Mouse (Mus musculus): ENCODE measurements around the gene Rpl4. TPM values are rescaled to one million over a fixed set of nuclear protein-coding genes. Genes with fewer than 3 reads are reported as not detected.
"Not testable (repeated sequence)": the region's sequence is repeated elsewhere in the genome, so short reads cannot be mapped to it uniquely, and the experiment has no call there.

The Rpl4 gene
- total RNA-seq (2021), result 100 to 1,000 TPM; 612 to 638 TPM
- long read RNA-seq, transcript Rpl4-202 (4 exons, 596 nt), result minor isoform, 5 of 587 reads
- long read RNA-seq, transcript Rpl4-201 (10 exons, 1,538 nt), result major isoform, 508 of 587 reads
- long read RNA-seq, partial matches to known transcripts, result 62 of 587 reads
- long read RNA-seq, other reads (novel, unspliced or antisense), result 12 of 587 reads

- peak; percentile 85 to 87 for DNase-seq (ENCODE audit: low spot score in 2 of 2)
Observed at GRCm38 (mm10) chr9:64172816-64173665, at the start of gene Rpl4, which contains the start of gene Zwilch. TSS of gene Rpl4 (plus strand) at chr9:64173375. TSS of gene Zwilch (minus strand) at chr9:64173104.

- not testable (repeated sequence) for DNase-seq (ENCODE audit: low spot score in 2 of 2)
Observed at GRCm38 (mm10) chr9:64124846-64125245, 48.3 kb upstream of the Rpl4 start.

DNA sequence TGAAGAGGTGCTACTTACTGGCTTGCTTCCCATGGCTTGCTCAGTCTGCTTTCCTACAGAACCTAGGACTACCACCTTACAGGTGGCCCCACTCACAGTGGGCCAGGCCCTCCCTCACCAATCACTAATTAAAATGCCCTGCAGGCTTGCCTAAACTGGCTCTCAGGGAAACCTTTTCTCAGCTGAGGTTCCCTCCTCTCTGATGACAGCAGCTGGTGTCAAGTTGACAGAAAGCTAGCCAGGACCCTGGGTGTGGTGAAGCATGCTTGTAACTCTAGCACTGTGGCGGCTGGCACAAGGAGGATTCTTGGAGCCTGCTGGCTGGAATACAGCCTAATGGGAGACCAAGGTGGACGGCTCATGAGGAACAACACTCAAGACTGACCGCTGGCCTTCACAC is 47.9 kb upstream of the Rpl4 start:
- no peak for DNase-seq (ENCODE audit: low spot score in 2 of 2)

- no peak for DNase-seq (ENCODE audit: low spot score in 2 of 2)
Observed at GRCm38 (mm10) chr9:64126121-64126520, 47.1 kb upstream of the Rpl4 start.

DNA sequence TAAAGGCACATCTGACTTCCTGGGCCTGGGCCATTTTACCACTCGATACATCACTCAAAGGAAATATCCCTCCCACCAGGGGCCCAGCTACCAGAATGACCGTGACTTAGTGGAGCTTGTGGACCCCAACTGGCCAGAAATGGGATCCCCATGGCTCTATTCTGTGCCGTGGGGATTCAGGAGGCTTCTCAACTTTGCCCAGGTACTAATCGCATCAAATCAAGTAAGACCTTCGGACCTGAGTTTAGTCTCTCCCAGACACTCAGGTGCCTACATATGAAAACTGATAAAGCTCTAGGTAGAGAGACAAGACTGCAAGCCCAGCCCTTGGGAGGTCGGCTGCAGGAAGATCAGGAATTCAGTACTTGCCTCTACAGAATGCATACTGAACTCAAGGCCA is 41.6 kb upstream of the Rpl4 start:
- DNase-seq (ENCODE audit: low spot score in 2 of 2), result no peak

DNA sequence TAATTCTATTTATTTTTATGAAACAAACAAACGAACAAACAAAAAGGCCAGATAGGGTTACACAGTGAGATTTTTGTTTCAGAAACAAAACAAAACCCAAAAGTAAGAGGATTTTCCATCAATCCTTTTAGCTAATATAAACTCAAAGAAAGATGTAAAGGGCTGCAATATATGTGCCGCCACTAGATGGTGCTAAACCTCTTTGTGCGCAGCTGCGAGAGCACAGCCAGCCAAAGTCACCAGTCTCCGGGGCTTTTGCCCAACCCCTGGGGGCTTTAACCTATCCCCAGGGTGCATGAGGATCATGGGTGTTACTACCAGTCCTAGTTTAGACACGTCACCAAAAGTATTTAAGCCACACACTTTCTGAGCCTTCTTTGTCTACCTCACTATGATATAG is 34.3 kb upstream of the Rpl4 start:
- peak; percentile 60 to 66 for DNase-seq (ENCODE audit: low spot score in 2 of 2)

GRCm38 (mm10) chr9:64139879-64140278 is 33.3 kb upstream of the Rpl4 start:
- no peak for DNase-seq (ENCODE audit: low spot score in 2 of 2)

DNA sequence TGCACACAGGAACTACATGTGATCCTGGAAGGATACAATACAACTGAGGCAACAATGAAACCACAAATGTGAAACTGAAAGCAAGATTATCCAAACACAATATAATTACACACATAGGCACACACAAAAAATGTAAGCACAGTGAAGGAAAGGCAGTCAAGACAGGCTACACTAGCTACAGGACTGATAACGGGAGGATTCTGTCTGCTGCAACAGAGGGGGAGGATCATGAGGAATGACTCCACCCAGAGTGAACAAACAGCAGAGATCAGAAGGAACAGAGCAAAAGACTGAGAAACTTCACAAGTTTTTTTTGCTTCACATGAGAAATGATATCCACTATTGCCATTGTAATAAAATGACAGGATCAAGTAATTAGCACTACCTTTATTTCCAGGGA is 16.5 kb upstream of the Rpl4 start:
- no peak for DNase-seq (ENCODE audit: low spot score in 2 of 2)

GRCm38 (mm10) chr9:64160471-64160870 is 12.7 kb upstream of the Rpl4 start:
- DNase-seq (ENCODE audit: low spot score in 2 of 2), result no peak

- DNase-seq (ENCODE audit: low spot score in 2 of 2), result not testable (repeated sequence)
Observed at GRCm38 (mm10) chr9:64169967-64170366, 3.2 kb upstream of the Rpl4 start.

GRCm38 (mm10) chr9:64172145-64172815 is 895 bp upstream of the Rpl4 start:
- DNase-seq (ENCODE audit: low spot score in 2 of 2), result no peak

DNA sequence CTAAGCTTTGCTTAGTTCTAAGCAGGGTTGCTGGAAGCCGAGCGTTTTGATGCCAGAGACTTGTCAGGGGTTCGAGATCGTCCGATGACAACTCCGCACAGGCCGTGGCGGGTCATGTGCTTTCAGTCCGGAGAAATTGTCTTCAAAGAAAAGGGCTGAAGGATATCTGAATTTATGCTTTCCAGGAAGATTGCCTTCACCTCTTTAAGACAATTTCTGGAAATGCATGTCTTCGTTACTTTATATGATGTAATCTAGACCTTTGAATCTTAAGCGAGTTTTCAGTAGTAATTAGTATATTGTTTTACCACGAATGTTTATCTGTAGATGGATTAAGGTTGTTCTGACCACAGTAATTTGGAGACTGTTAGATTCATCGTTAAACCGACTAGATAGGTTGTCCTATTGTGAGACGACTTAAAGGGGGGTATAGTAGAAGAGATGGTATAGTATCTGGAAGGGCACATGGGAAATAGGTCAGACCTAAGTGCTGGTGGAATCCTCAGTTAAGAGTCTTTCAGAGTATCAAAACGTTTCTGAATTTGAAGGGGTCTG is 568 bp downstream of the Rpl4 start:
- no peak for DNase-seq (ENCODE audit: low spot score in 2 of 2)

GRCm38 (mm10) chr9:64174341-64174740 is 1.2 kb downstream of the Rpl4 start:
- DNase-seq (ENCODE audit: low spot score in 2 of 2), result no peak

DNA sequence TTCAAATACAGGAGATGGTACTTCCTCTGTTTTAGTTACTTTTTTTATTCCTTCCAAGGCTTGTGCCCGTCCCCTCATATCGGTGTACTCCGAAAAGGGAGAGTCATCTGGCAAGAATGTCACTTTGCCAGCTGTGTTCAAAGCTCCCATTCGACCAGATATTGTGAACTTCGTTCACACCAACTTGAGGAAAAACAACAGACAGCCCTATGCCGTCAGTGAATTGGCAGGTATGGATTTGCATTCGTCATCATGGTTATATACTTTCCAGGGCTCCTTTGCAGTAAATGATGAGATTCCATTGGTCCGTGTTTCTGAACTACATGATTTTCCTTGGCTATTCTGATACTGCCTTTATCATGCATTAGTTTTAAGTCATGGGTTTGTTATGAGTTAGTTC is 1.6 kb downstream of the Rpl4 start:
- DNase-seq (ENCODE audit: low spot score in 2 of 2), result no peak

DNA sequence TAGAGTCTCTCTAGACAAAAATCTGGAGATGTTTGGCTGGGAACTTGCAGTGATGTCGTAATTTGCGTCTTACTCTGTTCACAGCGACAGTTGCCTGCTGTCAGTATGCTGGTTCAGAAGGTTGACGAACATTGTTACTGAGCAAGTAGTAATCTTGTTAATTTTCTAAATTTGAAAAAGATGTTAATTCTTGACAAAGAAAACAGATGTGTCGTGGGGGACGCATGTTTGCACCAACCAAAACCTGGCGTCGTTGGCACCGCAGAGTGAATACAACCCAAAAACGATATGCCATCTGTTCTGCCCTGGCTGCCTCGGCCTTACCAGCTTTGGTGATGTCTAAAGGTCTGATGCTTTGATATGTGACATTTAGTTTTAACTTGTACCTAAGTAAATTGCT is 2.2 kb downstream of the Rpl4 start:
- DNase-seq (ENCODE audit: low spot score in 2 of 2), result peak; percentile 24 to 52

DNA sequence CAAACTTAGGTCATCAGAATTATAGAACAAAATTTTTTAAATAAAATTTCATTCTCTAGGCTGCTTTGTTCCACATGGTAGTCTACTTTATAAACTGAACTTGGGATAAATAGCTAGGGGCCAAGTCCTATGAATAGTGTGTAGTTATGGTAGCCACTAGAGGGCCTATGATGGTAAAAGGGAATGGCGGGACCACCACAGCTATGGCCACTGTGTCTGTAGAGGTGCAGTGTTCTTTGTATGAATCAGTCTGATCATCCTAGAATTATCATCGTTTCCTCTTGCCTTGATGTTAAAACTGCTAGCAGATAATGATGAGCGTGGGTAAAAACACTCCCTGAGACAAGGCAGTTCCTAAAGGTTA is 5.4 kb downstream of the Rpl4 start:
- DNase-seq (ENCODE audit: low spot score in 2 of 2), result peak in 1 of 2 experiments; percentile 26

DNA sequence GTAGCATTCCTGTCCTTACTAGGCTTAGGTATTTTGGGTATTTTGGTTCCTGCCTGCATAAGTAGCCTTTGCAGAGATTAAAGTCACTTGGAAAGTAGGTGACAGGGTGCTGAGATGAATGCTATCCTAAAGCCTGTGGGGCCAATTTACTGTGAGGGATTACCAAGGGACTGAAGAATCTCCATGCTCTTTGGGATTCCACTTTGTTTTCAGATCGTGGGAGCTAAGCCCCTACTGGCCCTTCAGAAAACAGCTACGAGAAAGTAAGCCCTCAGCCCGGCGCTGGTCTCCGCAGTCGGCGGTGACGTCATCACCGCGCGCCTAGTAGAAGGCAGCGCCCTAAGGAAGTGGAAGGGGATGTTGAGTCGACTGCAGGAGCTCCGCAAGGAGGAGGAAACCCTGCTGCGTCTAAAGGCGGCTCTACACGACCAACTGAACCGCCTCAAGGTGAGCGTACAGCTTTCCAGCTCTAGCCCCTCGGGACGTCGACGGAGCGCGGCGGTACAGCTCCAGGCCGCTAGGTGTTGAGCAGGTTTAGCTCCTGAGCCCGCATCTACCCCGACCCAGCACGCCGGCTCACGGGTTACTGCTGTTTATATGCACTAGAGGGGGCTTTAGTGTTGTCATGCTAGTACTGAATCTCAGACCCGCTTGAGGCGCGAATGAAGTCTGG is 5.9 kb downstream of the Rpl4 start, which contains the start of gene Snapc5:
TSS of gene Snapc5 (plus strand) at position 301 of the 673 bp plus-strand sequence.
- peak; percentile 89 to 92 for DNase-seq (ENCODE audit: low spot score in 2 of 2)

GRCm38 (mm10) chr9:64183295-64183694 is 10.1 kb downstream of the Rpl4 start:
- DNase-seq (ENCODE audit: low spot score in 2 of 2), result not testable (repeated sequence)

DNA sequence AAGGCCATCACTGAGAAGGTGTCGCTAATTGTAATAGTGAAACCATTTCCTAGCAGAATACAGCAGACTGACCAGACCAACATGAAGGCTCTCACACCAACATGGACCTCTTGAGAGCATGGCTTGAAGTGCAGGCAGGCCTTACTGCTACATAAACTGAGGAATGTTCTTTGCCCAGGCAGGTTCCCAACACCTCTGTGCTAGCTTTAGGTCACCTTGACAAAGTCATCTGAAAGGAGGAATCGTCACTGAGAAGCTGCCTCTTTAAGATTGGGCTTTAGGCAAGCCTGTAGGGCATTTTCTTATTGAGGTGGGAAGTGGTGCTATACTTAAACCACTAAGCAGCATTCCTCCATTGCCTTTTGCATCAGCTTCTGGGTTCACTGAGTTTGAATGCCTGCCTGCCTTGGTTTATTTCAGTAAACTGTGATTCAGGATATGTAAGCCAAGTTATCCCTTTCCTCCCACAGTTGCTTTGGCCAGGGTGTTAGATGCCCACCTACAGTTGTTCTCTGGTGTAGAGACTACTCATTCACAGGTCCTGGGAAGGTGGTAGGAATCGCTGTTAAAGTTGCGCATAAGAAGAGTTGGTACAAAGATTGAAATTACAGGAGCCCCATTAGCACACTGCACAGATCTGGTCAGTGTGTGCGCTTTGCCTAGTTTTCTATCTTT is 11.1 kb downstream of the Rpl4 start:
- DNase-seq (ENCODE audit: low spot score in 2 of 2), result no peak

DNA sequence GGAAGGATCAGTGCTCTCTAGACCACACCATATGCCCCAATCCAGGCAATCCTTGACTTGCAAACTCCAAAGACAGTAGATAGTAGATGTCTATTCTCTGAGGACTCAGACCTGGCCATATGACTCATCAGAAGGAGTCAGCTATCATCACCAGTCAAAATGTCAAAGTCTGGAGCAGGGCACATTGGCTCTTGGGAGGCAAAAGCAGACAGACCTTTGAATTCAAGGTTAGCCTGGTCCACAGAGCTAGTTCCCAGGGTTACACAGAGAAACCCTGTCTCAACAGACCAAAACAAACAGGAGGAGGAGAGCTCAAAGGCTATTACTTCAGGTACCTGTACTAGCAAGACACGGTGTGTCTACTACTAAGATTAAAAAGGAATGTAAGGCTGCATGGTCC is 20.7 kb downstream of the Rpl4 start:
- no peak for DNase-seq (ENCODE audit: low spot score in 2 of 2)

- peak; percentile 23 to 41 for DNase-seq (ENCODE audit: low spot score in 2 of 2)
Observed at GRCm38 (mm10) chr9:64195554-64195953, 22.4 kb downstream of the Rpl4 start.

Measured in layer of hippocampus, postnatal 10 days (tissue).